In the genomic region with DNA sequence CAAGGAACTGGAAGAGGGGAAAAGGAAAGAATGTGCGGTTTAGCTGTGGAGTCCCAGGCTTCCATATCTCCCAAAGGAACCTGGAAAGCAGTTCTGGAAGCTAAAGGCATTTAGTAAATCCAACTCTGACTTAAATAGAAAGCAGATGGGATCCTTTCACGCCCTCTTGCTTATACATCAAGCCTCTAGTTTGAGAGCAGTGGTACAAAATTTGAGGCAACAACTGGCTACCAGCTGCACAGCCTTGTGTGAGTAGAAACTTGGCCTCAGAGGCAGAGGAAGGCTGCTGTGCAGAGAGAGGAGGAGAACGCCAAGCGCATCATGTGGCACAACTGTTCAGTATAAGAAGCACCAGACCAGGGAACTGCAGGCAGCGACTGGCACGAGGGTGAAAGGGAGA, we compare ENCODE assay signal across 20 mouse cellular contexts. TPM values are rescaled to one million over a fixed set of nuclear protein-coding genes. Genes with fewer than 3 reads are reported as not detected.
DNase-seq lines count a peak whose midpoint lies in the region; ATAC-seq and TF ChIP-seq lines count a peak whose summit lies in the region.
"Had no signal": no experiment of that assay in that cellular context is flagged by ENCODE, and none has a peak within 500 bp of the region (broad histone marks: within the 10 kb centered on the region; RNA-seq: fewer than 3 reads in every experiment).

No protein-coding gene starts in this region.

- H3K9me3 ChIP-seq in forebrain, postnatal 0 days (ENCODE audit: low read length): no peaks in the 10 kb centered on the region
- H3K9me3 ChIP-seq in forebrain, embryonic 13.5 days (replicated peaks): no peaks in the 10 kb centered on the region
- H3K9me3 ChIP-seq in limb, embryonic 11.5 days (ENCODE audit: control insufficient read depth, low read length): no peaks in the 10 kb centered on the region
- H3K9me3 ChIP-seq in limb, embryonic 10.5 days (replicated peaks): no peaks in the 10 kb centered on the region
- H3K9me3 ChIP-seq in heart, embryonic 10.5 days: no peaks in the 10 kb centered on the region
- H3K9me3 ChIP-seq: heart, embryonic 15.5 days; hindbrain, embryonic 13.5 days; intestine, embryonic 15.5 days; midbrain, embryonic 12.5 days had no signal

- TF ChIP-seq CTCF in forebrain, postnatal 0 days (IDR thresholded peaks at IDR 0.05; ENCODE audit: low read depth): no peak

- H3K4me1 ChIP-seq in forebrain, postnatal 0 days (ENCODE audit: insufficient read depth): no peaks in the 10 kb centered on the region
- H3K4me1 ChIP-seq in forebrain, embryonic 13.5 days: no peaks in the 10 kb centered on the region
- no peaks in the 10 kb centered on the region for H3K4me1 ChIP-seq in limb, embryonic 11.5 days (ENCODE audit: control insufficient read depth, insufficient read depth, low read length)
- H3K4me1 ChIP-seq in limb, embryonic 10.5 days: no peaks in the 10 kb centered on the region
- no peaks in the 10 kb centered on the region for H3K4me1 ChIP-seq in brown adipose tissue, adult 24 weeks (ENCODE audit: control insufficient read depth, insufficient read depth, insufficient read length, low read length)
- no peaks in the 10 kb centered on the region for H3K4me1 ChIP-seq in heart, embryonic 10.5 days
- H3K4me1 ChIP-seq: heart, embryonic 15.5 days; hindbrain, embryonic 13.5 days; intestine, embryonic 15.5 days; midbrain, embryonic 12.5 days had no signal

- no peaks in the 10 kb centered on the region for H3K27me3 ChIP-seq in forebrain, postnatal 0 days (ENCODE audit: insufficient read depth, low read length)
- peaks cover 35% of the 10 kb centered on the region; the same call in 1 of the 2 replicates for H3K27me3 ChIP-seq in forebrain, embryonic 13.5 days
- H3K27me3 ChIP-seq in limb, embryonic 11.5 days (ENCODE audit: control insufficient read depth, insufficient read depth, low read length): peaks cover 10% of the 10 kb centered on the region; the same call in 1 of the 2 replicates
- H3K27me3 ChIP-seq in limb, embryonic 10.5 days (ENCODE audit: low read depth, poor library complexity, severe bottlenecking): peaks cover 95% of the 10 kb centered on the region
- H3K27me3 ChIP-seq in heart, embryonic 10.5 days (ENCODE audit: insufficient read depth, poor library complexity, severe bottlenecking): peaks cover 33% of the 10 kb centered on the region; the same call in 1 of the 2 replicates

- H3K4me3 ChIP-seq in forebrain, postnatal 0 days (ENCODE audit: low read depth, low read length): no peak overlapping the region
- no peak overlapping the region for H3K4me3 ChIP-seq in forebrain, embryonic 13.5 days
- H3K4me3 ChIP-seq in limb, embryonic 11.5 days (ENCODE audit: low read depth, low read length): no peak overlapping the region
- H3K4me3 ChIP-seq in limb, embryonic 10.5 days: no peak overlapping the region
- no peak overlapping the region for H3K4me3 ChIP-seq in brown adipose tissue, adult 24 weeks (ENCODE audit: insufficient read depth, low read depth, low read length)
- H3K4me3 ChIP-seq in heart, embryonic 10.5 days: no peak overlapping the region
- H3K4me3 ChIP-seq: heart, embryonic 15.5 days; hindbrain, embryonic 13.5 days; intestine, embryonic 15.5 days; layer of hippocampus, adult 2 months; midbrain, embryonic 12.5 days had no signal

- H3K27ac ChIP-seq in forebrain, postnatal 0 days (ENCODE audit: low read depth, low read length): no peak overlapping the region
- no peak overlapping the region for H3K27ac ChIP-seq in forebrain, embryonic 13.5 days
- no peak overlapping the region for H3K27ac ChIP-seq in limb, embryonic 11.5 days (replicated peaks; ENCODE audit: low read depth, low read length)
- no peak overlapping the region for H3K27ac ChIP-seq in limb, embryonic 10.5 days
- H3K27ac ChIP-seq in brown adipose tissue, adult 24 weeks (replicated peaks; ENCODE audit: low read depth, low read length): 0 out of 2 replicates have a peak overlapping the region, but pooled peaks have one; percentile 23
- no peak overlapping the region for H3K27ac ChIP-seq in heart, embryonic 10.5 days
- H3K27ac ChIP-seq: heart, embryonic 15.5 days; hindbrain, embryonic 13.5 days; intestine, embryonic 15.5 days; layer of hippocampus, adult 2 months; liver, embryonic 14.5 days; midbrain, embryonic 12.5 days had no signal

- no peak overlapping the region for H3K4me2 ChIP-seq in forebrain, postnatal 0 days (ENCODE audit: low read depth)
- no peak overlapping the region for H3K4me2 ChIP-seq in forebrain, embryonic 13.5 days
- no peak overlapping the region for H3K4me2 ChIP-seq in limb, embryonic 11.5 days (ENCODE audit: low read depth, severe bottlenecking)
- H3K4me2 ChIP-seq: heart, embryonic 15.5 days; hindbrain, embryonic 13.5 days; intestine, embryonic 15.5 days; midbrain, embryonic 12.5 days had no signal

- DNase-seq in forebrain, postnatal 0 days: no peak
- peak; percentile 19 for DNase-seq in limb, embryonic 11.5 days (ENCODE audit: low spot score)
- DNase-seq in limb, embryonic 10.5 days (ENCODE audit: low spot score): no peak
- DNase-seq in frontal cortex, postnatal 36 days (ENCODE audit: low spot score in 2 of 2): peak; percentile 1 to 16
- no peak for DNase-seq in heart, embryonic 10.5 days (ENCODE audit: low spot score)
- DNase-seq in layer of hippocampus, adult 18-20 months (ENCODE audit: low spot score in 2 of 2): no peak
- DNase-seq: adrenal gland, postnatal 10 days; cerebellum, adult 9-10 months had no signal

- H3K36me3 ChIP-seq in forebrain, postnatal 0 days (ENCODE audit: insufficient read depth): no peaks in the 10 kb centered on the region
- no peaks in the 10 kb centered on the region for H3K36me3 ChIP-seq in forebrain, embryonic 13.5 days (ENCODE audit: poor library complexity, severe bottlenecking)
- H3K36me3 ChIP-seq in limb, embryonic 11.5 days (ENCODE audit: control insufficient read depth, insufficient read depth, low read length): no peaks in the 10 kb centered on the region
- H3K36me3 ChIP-seq in limb, embryonic 10.5 days: no peaks in the 10 kb centered on the region
- no peaks in the 10 kb centered on the region for H3K36me3 ChIP-seq in heart, embryonic 10.5 days
- H3K36me3 ChIP-seq: heart, embryonic 15.5 days; hindbrain, embryonic 13.5 days; intestine, embryonic 15.5 days; midbrain, embryonic 12.5 days had no signal

- ATAC-seq in forebrain, postnatal 0 days: peak; percentile 61
- no peak for ATAC-seq in forebrain, embryonic 13.5 days
- no peak for ATAC-seq in limb, embryonic 11.5 days (ENCODE audit: insufficient number of reproducible peaks, low FRiP score, low TSS enrichment, low read depth)
- ATAC-seq: intestine, embryonic 15.5 days had no signal

- 80% methylated on average over 6 of the region's 6 CpGs for WGBS in forebrain, postnatal 0 days
- 82% methylated on average over 6 of the region's 6 CpGs for WGBS in forebrain, embryonic 13.5 days
- WGBS in limb, embryonic 11.5 days: 78% methylated on average over 6 of the region's 6 CpGs
- 82% methylated on average over 6 of the region's 6 CpGs for WGBS in limb, embryonic 10.5 days
- WGBS in heart, embryonic 10.5 days: 82% methylated on average over 6 of the region's 6 CpGs

- H3K9ac ChIP-seq in forebrain, postnatal 0 days: no peak overlapping the region
- H3K9ac ChIP-seq in forebrain, embryonic 13.5 days: no peak overlapping the region
- H3K9ac ChIP-seq in limb, embryonic 11.5 days (ENCODE audit: low read length): no peak overlapping the region
- H3K9ac ChIP-seq: heart, embryonic 15.5 days; hindbrain, embryonic 13.5 days; intestine, embryonic 15.5 days; liver, embryonic 14.5 days; midbrain, embryonic 12.5 days had no signal

RNA-seq across cellular contexts. Expression of a gene that starts 13.9 kb away (rescaled TPM):
- not detected in 2 replicates for total RNA-seq in forebrain, postnatal 0 days (2014; rRNA removed)
- 0.12 TPM in 1 of 2 replicates, not detected in the other for polyA plus RNA-seq in forebrain, postnatal 0 days (2015; fragmentation: Nextera tagmentation; extraction: Ambion mirVana)
- not detected in 2 replicates for polyA plus RNA-seq in forebrain, embryonic 13.5 days (2015; fragmentation: Nextera tagmentation; extraction: Ambion mirVana)
- 0.11 TPM in 1 of 2 replicates, not detected in the other for polyA plus RNA-seq in limb, embryonic 11.5 days (2014; fragmentation: Nextera tagmentation; extraction: Ambion mirVana)
- polyA plus RNA-seq in limb, embryonic 10.5 days (2016; fragmentation: Nextera tagmentation; extraction: Ambion mirVana): not detected in 2 replicates
- not detected in 2 replicates for polyA plus RNA-seq in brown adipose tissue, adult 24 weeks (2012; ENCODE audit: insufficient read depth, insufficient read length, missing spikeins)
- polyA plus RNA-seq in heart, embryonic 10.5 days (2016; fragmentation: Nextera tagmentation; extraction: Ambion mirVana): 0.09 TPM in 1 of 2 replicates, not detected in the other
- not detected for total RNA-seq in layer of hippocampus, adult 18-20 months (2021)
- total RNA-seq: adrenal gland, postnatal 10 days; gastrocnemius, adult 18-20 months; layer of hippocampus, adult 2 months; left cerebral cortex, adult 8-10 months had no signal
- polyA plus RNA-seq: forebrain, embryonic 11.5 days; hindbrain, embryonic 13.5 days; midbrain, embryonic 12.5 days; neural tube, embryonic 14.5 days had no signal

RNA-seq across cellular contexts. Expression of a gene that starts 35.2 kb away (rescaled TPM):
- total RNA-seq in forebrain, postnatal 0 days (2014; rRNA removed): 17.1 and 20.2 TPM in 2 replicates
- polyA plus RNA-seq in forebrain, postnatal 0 days (2015; fragmentation: Nextera tagmentation; extraction: Ambion mirVana): 34.3 and 35.2 TPM in 2 replicates
- polyA plus RNA-seq in forebrain, embryonic 13.5 days (2015; fragmentation: Nextera tagmentation; extraction: Ambion mirVana): 47.6 and 49.1 TPM in 2 replicates
- 43.1 and 48.1 TPM in 2 replicates for polyA plus RNA-seq in limb, embryonic 11.5 days (2014; fragmentation: Nextera tagmentation; extraction: Ambion mirVana)
- 48.4 and 51.5 TPM in 2 replicates for polyA plus RNA-seq in limb, embryonic 10.5 days (2016; fragmentation: Nextera tagmentation; extraction: Ambion mirVana)
- 23.5 and 25.7 TPM in 2 replicates for polyA plus RNA-seq in brown adipose tissue, adult 24 weeks (2012; ENCODE audit: insufficient read depth, insufficient read length, missing spikeins)
- 43.4 and 48.8 TPM in 2 replicates for polyA plus RNA-seq in heart, embryonic 10.5 days (2016; fragmentation: Nextera tagmentation; extraction: Ambion mirVana)
- 10 to 100 TPM; 18.2 to 21.4 TPM for total RNA-seq in layer of hippocampus, adult 18-20 months (2021)

RNA-seq across cellular contexts. Expression of a gene that starts 35.4 kb away (rescaled TPM):
- total RNA-seq in forebrain, postnatal 0 days (2014; rRNA removed): 14.3 and 17.8 TPM in 2 replicates
- polyA plus RNA-seq in forebrain, postnatal 0 days (2015; fragmentation: Nextera tagmentation; extraction: Ambion mirVana): 9.8 and 11.4 TPM in 2 replicates
- 12.2 and 12.3 TPM in 2 replicates for polyA plus RNA-seq in forebrain, embryonic 13.5 days (2015; fragmentation: Nextera tagmentation; extraction: Ambion mirVana)
- 14.2 and 15.3 TPM in 2 replicates for polyA plus RNA-seq in limb, embryonic 11.5 days (2014; fragmentation: Nextera tagmentation; extraction: Ambion mirVana)
- 11.4 and 12.0 TPM in 2 replicates for polyA plus RNA-seq in limb, embryonic 10.5 days (2016; fragmentation: Nextera tagmentation; extraction: Ambion mirVana)
- polyA plus RNA-seq in brown adipose tissue, adult 24 weeks (2012; ENCODE audit: insufficient read depth, insufficient read length, missing spikeins): 14.3 and 15.8 TPM in 2 replicates
- 14.4 and 15.1 TPM in 2 replicates for polyA plus RNA-seq in heart, embryonic 10.5 days (2016; fragmentation: Nextera tagmentation; extraction: Ambion mirVana)
- total RNA-seq in layer of hippocampus, adult 18-20 months (2021): 1 to 10 TPM; 7.5 to 8.5 TPM

Comparison
In these comparisons a context has a peak if more than half of its experiments do, and no peak if none do; other contexts are left out.
1. DNase-seq: peak in limb, embryonic 11.5 days (single experiment) and frontal cortex, postnatal 36 days (2 of 2); none in forebrain, postnatal 0 days (single experiment), limb, embryonic 10.5 days (single experiment), heart, embryonic 10.5 days (single experiment) and layer of hippocampus, adult 18-20 months (0 of 2).